Mouse (Mus musculus) left cerebral cortex, postnatal 14 days (tissue): Measurements from ENCODE around the gene Rhog. TPM values are rescaled to one million over a fixed set of nuclear protein-coding genes. Genes with fewer than 3 reads are reported as not detected.
A peak's percentile ranks its signal among the peaks of the same experiment; 100 is the strongest.

Experiments
- DNase-seq, 2 experiments: peaks; one replicate each; pipeline ENCODE4 v3.0.0; 2021 to 2022; ENCODE audit warnings: low spot score in 2 of 2, mixed read lengths in 1 of 2
- intact Hi-C: fragments of 180-260 bp; cut with DNase I; formaldehyde crosslinking; loops from one replicate; pipeline ENCODE4 v1.15.1; 2025
- total RNA-seq, 2 experiments: library from RNA; stranded (reverse); gene quantifications; 2 replicates each; pipeline ENCODE4 v1.2.3; 2021

Gene Rhog
- total RNA-seq, 2 experiments from 2014 or later, result 19.5 to 26.0 TPM

DNA sequence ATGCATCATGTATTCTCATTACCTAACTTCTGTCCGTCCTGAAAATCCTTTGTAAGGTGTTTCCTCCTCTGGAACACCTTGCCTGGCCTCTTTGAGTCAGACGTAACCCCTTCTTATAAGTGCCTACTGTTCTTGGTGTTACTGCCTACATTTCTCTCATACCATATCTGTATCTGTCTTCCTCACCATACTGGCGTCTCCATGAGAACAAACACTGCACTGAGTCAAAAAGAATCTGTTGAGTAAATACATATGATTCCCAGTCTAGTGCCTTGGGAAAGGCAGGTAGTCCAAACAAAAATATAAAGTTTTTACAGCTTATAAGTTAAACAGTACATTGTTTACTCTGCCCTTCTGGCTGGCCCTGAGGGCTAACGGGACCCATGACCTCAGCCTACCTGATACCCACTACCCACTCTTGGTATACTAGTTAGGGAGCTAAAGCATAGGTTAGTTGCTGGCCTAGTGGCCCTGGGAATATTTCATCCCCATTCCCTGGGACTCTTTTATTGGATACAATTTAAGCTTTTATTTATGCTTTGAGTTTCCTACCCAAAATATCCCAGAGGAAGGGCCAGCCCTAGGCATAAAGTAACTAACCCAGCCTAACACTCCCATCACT, 27.7 kb downstream of the Rhog start:
- no peak for DNase-seq
- intact Hi-C loops, result no loop called here

DNA sequence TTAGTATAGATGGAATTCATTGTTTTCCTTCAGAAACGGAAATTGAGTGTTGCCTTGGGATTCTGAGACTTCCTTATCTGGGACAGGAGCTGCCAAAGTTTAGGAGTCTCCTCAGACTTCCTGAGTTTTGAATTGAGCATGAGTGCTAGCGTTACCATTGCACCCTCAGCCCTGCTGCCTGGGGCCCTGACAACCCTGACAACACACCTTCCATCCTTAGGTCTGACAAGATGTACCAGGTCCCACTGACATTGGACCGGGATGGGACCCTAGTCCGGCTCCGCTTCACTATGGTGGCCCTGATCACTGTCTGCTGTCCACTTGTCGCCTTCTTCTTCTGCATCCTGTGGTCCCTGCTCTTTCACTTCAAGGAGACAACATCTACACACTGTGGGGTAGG, 29.8 kb downstream of the Rhog start:
- no peak for DNase-seq
- intact Hi-C loops, result no loop called here

DNA sequence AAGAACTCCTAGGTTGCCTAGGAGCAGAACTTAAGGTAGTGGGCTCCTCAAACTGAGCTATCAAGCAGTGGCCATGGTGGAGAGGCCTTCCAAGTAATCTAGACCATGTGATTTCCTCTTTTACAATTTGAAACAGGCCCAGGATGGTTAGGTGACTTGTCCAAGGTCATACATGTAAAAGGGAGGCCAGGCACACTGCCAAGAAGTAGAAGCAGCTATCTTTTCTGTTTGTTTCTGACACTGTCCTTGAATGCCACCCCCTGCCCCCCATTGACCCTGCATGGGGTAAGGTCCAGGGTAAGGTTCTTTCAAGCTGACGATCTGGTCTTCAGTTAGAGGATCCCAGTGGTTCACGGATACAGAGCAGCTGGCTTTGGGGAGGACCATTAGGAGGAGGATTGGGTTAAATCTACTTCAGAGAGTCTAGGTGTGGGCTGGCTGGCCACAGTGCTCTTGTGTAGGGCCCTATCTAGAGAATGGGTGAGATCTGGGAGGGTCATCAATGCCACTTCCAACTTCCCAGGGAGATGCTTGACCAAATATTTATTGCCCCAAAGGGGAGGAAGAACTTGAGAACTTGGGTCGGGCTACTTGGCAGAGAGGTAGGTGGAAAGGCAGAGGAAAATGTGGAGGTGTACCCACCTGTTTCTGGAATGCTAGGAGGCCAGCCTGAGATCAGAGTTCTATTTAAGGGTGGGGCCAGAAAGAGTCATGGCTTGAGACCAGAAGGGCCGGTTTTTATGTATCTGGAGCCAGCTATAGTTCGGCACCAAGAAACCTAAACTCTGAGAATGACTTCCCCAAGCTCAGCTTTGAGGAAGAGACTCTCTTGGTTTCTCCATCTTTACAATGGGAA, 31.7 kb downstream of the Rhog start:
- no peak for DNase-seq
- intact Hi-C loops, result no loop called here

DNA sequence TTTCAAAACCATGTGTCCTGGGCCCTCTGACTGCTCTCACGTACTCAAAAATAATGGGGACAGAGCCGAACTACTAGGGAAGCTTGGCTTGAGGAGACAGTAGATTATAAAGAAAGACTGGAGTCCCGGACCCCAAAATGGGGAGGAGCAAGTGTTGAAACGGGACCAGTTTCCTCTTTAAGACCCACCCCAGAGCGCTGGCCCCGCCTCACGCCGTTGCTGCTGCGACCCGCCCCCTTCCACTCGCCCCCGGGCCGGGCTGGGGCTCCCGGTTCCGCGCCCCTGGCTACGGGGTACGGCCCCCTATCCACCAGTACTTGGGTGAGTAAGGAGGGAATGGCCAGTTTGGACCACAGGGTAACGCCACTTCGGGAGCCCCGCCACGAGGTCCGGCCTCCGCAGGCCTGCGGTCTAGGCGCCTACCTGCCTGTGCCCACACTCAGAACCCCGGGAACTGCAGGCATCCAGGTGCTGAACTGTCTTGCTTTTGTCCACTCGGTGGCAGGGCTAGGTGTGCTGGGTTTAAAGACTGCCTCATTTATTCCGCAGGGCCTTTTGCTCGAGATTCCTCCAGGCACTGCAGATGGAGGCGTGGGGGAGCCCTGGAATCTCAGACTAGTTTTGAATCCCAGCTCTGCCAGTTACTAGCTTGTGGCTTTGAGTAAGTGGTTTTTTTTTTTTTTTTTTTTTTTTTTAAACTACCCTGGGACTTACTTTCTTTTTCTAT, 32.9 kb downstream of the Rhog start:
- DNase-seq, result peak in 1 of 2 experiments; percentile 55

DNA sequence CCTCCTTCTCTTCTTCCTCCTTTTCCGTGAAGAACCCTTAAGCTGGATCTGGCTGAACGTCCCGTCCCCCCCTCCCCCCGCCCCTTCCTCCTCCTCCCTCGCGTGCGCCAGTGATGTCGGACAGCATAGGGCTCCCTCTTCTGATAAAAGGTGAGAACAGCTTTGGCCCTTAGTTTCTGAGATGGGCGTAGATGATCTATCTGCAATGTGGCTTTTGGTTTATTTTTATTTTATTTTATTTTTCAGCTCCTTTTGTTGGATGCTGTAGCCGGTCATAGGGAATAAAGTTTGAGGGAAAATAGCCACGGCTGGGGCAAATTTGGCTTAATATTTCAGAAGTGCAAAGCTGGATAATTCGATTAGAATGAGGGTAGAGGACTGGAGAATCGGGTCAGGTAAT, 33.5 kb downstream of the Rhog start:
- DNase-seq, result peak in 1 of 2 experiments; percentile 38
- intact Hi-C loops, result no loop called here

More for the DNA sequence above, 32.9 kb downstream of the Rhog start:
- intact Hi-C loops, result no loop called here

DNA sequence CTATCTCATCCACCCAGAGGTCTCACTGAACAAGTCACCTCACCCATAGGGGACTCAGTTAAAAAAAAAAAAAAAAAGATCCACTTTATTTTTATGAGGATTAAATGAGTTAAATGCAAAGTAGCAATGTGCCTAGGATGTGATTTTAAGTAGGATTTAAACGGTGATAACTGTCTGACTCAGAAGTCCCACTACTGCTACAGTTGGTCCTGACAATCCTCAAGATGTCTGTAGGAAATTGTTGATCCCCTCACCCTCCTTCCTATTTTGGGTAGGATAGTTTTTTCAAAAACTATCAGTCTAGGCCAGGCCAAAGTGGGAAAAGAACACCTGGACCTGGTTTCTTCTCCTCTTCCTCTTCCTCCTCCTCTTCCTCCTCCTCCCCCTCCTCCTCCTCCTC, 34.0 kb downstream of the Rhog start:
- intact Hi-C loops, result no loop called here
- DNase-seq, result no peak

DNA sequence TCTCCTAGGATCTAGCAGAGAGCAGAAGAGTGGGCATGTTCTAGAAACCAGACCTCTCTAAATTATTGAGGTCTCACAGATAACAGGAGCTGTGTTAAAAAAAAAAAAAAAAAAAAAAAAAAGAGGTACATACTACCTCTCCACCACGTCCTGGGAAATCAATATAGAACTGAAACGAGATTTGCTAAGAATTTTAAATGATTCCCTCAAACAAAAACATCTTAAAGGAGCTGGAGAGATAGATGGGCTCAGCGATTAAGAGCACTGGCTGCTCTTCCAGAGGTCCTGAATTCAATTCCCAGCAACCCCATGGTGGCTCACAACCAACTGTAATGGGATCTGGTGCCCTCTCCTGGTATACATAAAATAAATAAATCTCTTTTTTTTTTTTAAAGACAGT, 44.8 kb downstream of the Rhog start:
- intact Hi-C loops, result loop anchor here (5.0 kb wide), 1 partner anchor 41 kb away; no protein-coding TSS in a partner anchor
- DNase-seq, result no peak

DNA sequence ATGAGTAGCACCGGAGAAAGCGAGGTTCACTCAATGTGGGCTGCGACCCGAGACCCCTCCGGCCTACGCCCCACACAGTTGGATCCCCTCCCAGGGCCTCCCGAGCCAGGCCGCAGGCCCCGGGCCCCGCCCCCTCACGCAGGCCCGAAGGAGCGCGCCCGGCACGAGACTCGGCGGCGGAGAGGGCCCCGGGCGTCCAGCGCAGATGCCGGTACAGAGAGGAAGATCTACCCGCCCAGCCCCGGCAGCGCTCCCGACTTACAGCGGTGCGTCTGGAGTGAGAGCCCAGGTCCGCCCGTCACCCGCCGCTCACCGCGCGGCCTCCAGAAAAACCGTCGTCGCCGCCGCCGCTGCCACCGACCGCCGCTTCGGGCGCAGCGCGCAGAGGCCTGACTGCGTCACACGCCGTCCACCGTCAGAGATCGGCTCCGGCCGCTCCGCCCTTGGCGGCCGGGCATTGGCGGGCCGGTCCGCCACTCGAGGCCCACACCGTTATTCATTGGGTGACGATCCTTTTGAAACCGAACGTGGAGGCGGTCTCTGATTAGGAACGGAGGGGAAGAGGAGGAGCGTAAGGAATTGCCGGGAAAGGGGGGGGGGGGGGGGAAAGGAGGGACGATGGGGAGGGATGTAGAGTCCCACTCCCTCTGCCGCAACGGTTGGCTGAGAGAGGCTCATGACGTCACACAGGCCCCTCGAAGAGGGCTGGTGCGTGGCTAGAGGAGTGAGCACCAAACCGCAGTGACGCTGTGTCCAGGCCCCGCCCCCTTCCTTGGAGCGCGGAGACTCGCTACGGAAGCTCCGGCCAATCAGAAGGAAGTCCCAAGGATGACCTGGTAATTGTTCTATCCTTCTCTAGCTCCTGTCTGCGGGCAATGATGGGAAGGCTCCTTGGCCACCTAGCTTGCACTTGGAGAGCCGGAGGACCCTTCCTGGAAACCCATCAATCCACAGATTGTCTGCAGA, 45.8 kb downstream of the Rhog start, which contains the start of the genes Nup98 and Pgap2:
Nup98 (minus strand) TSS at position 421 of the 966 bp plus-strand sequence.
Pgap2 (plus strand) TSS at position 453 of the 966 bp plus-strand sequence.
- intact Hi-C loops, result loop anchor here (5.0 kb wide), 1 partner anchor 42 kb away; no protein-coding TSS in a partner anchor
- peak; percentile 99 for DNase-seq

DNA sequence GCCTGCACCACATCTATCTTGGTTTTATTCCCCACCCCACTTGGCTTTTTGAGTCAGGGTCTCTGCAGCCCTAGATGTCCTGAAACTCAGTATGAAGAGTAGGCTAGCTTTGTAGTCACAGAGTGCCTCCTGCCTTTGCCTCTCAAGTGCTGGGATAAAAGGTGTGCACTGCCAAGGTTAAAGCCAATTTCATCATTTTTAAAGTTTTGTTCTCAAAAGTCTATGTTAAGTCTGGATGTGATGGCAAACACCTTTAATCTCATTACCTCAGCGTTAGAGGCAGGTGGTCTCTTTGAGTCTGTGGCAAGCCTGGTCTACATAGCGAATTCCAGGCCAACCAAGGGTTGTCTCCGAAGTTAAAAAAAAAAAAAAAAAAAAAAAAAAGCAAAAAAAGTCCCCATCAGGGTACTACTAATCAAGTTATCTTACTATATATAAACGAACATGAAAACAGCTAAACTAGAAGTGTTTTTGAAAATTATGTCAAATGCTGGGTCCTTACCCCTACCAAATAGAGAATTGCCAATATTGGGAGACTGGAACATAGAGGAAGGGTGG, 47.0 kb downstream of the Rhog start:
- DNase-seq, result no peak
- intact Hi-C loops, result no loop called here

DNA sequence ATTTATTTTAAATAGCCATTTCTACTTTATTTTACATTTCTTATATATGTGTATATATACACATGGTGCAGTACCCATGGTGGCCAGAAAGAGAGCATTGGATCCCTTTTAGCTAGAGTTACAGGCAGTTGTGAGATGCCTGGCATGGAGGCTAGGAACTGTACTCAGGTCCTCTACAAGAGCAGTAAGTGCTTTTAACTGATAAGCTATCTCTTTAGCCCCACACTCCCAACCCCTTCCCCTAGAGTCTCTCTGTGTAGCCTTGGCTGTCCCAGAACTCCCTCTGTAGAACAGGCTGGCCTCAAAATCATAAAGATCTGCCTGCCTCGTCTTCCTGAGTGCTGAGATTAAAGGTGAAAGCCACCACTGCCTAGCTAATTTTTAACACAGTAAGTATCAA, 50.2 kb downstream of the Rhog start:
- intact Hi-C loops, result no loop called here
- DNase-seq, result no peak

DNA sequence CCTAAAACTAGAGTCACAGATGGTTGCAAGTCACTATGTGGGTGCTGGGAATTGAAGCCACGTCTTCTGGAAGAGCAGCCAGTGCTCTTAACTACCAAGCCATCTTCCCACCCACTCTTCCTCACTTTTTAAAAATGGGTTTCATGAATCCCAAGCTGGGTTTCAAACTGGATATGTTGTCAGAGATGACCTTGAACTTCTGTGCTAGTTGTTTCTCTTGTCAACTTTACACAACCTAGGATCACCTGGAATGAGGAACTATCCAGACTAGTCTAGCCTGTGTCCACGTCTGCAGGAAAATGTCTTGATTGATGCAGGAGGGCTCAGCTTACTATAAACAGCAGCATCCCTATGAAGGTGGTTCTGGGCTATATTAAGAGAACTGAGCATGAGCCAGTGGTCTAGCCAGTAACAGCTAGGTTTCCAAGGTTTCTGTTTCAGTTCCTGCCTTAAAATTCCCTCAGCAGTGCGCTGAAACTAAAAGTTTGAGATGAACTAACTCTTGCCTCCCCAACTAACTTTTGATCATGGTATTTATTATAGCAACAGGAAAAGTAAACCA, 51.5 kb downstream of the Rhog start:
- no peak for DNase-seq
- intact Hi-C loops, result no loop called here

DNA sequence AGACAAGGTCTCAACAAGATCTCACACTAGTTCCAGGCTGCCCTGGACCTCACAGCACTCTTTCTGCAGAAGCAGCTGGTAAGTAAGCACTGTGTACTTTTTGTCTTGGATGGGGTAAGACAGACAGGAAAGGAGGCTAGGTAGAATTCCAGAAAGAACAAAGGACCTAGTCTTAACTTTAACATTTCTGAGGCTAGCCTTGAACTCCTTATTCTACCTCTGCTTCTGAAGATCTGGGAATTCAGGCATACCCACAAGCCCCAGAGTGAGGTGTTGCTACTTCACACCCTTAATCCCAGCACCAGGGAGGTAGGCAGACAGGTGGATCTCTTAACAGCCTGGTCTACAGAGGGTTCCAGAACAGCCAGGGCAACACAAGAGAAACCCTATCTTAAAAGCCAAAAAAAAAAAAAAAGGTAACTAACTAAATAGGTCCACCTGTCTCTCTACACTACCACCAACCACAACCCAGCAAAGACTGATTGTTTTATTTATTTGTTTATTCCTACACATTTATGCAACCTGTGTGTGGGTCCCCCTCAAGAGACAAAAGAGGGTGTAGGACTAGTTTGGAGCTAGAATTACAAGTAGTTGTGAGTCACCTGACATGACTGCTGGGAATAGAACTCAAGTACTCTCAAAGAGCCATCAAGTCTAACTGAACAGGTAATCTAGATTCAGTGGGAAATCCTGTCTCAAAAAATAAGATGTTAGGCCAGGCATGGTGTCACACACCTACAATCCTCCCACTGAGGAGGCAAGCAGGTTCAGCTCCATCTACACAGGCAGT, 54.7 kb downstream of the Rhog start:
- no peak for DNase-seq
- intact Hi-C loops, result no loop called here

DNA sequence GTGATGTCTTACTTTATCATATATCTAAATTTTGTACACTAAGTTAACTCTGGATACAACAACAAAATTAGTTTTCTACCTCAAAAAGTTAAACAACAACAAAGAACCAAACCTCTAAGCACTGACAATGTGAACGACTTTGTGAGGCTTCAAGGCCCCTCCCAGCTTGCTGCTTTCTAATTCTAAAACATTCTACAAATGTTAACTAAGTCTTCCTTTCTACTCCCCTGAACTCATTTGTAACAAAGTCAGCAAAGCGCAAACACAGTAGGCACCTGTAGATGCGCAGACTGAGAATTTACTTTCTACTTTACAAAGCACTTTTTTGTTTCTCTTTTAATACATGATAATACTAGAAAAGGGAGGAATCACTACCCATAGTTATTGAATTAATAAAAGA, 55.3 kb downstream of the Rhog start:
- intact Hi-C loops, result no loop called here
- no peak for DNase-seq

DNA sequence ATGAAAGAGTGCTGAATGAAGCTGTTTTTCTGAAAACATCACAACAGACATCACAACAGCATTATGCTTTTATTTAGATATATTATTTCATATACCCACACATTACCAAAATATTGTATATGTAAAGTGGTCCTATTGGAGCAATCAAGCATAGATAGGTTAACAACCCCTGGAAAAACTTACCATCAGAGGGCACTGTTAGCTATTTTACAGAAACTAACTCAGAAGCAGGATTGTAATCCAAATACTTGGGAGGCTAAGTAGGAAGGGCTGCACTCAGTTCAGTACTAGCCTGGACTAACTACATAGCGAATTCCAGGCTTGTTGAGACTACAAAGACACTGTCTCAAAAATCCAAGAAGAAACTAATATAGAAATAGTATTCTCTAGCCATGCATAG, 63.5 kb downstream of the Rhog start:
- intact Hi-C loops, result no loop called here
- DNase-seq, result no peak
